Mouse (Mus musculus) embryo, embryonic 10.5 days (tissue): ENCODE data around the gene Ccdc13.

ENCODE experiments used
- DNase-seq: peaks from one replicate; pipeline ENCODE4 v3.0.0-alpha.2; 2015; ENCODE audit warnings: low spot score

Gene Ccdc13

GRCm38 (mm10) chr9:121846526-121847118 is 7.4 kb upstream of the Ccdc13 start:
- DNase-seq: peak; percentile 79

- DNase-seq: no peak
These were observed 3.7 kb upstream of the Ccdc13 start for GRCm38 (mm10) chr9:121842914-121843313.

- DNase-seq: no peak
These were observed 333 bp upstream of the Ccdc13 start for GRCm38 (mm10) chr9:121839622-121839965.

- no peak for DNase-seq
These were observed 1.3 kb downstream of the Ccdc13 start for GRCm38 (mm10) chr9:121838008-121838407.

- DNase-seq: no peak
These were observed 5.4 kb downstream of the Ccdc13 start for GRCm38 (mm10) chr9:121833825-121834224.

- DNase-seq: peak; percentile 88
These were observed 8.3 kb downstream of the Ccdc13 start for GRCm38 (mm10) chr9:121830956-121831293.

- DNase-seq: peak; percentile 36
These were observed 8.9 kb downstream of the Ccdc13 start for GRCm38 (mm10) chr9:121830243-121830955.

GRCm38 (mm10) chr9:121829270-121829992 is 9.8 kb downstream of the Ccdc13 start:
- no peak for DNase-seq

- DNase-seq: no peak
These were observed 10.9 kb downstream of the Ccdc13 start for GRCm38 (mm10) chr9:121828314-121828713.

- no peak for DNase-seq
These were observed 12.9 kb downstream of the Ccdc13 start for GRCm38 (mm10) chr9:121826356-121826755.

- DNase-seq: no peak
These were observed 15.3 kb downstream of the Ccdc13 start for GRCm38 (mm10) chr9:121823991-121824390.

- DNase-seq: no peak
These were observed 16.2 kb downstream of the Ccdc13 start for GRCm38 (mm10) chr9:121823051-121823450.

- DNase-seq: no peak
These were observed 16.7 kb downstream of the Ccdc13 start for GRCm38 (mm10) chr9:121822585-121822991.

GRCm38 (mm10) chr9:121820765-121821164 is 18.5 kb downstream of the Ccdc13 start:
- no peak for DNase-seq

- no peak for DNase-seq
These were observed 19.3 kb downstream of the Ccdc13 start for GRCm38 (mm10) chr9:121819771-121820471.

- DNase-seq: no peak
These were observed 20.0 kb downstream of the Ccdc13 start for GRCm38 (mm10) chr9:121819073-121819770.

GRCm38 (mm10) chr9:121815183-121815582 is 24.1 kb downstream of the Ccdc13 start:
- DNase-seq: no peak

- no peak for DNase-seq
These were observed 29.0 kb downstream of the Ccdc13 start for GRCm38 (mm10) chr9:121810081-121810821.

GRCm38 (mm10) chr9:121808511-121808910 is 30.8 kb downstream of the Ccdc13 start:
- DNase-seq: no peak

- no peak for DNase-seq
These were observed 31.3 kb downstream of the Ccdc13 start for GRCm38 (mm10) chr9:121807947-121808346.

GRCm38 (mm10) chr9:121807546-121807945 is 31.7 kb downstream of the Ccdc13 start:
- no peak for DNase-seq
